Mouse (Mus musculus): ENCODE results near the gene Svep1.

DNA sequence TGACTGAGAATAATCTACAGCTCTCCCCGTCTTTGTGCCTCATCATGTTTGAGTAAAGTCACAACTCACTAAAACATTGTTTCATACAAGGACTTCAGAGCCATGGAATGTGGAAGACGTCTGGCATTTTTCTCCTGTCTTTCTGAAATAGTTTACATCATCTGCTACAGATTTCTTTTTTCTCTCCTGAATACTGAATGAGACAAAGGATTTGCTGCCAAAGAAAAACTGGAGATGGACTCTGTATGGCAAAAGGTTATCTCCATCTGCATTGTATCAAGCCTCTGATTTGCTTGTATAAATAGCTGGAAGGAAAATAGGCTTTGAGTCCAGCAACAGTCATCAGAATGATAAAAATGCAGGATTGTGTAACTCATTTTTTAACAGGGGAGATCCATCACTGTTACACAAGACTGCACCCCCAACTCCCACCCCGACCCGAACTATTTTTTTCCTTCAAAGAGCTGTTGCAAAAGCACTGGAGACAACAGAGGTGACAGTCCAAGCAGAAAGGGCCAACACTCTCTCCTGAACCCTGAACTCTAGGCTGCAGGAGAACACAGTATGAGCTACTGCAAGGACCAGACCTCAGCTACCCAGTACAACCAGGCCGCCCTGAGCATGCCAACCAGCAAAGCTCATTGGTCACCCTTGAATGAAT lies 21.8 kb downstream of the Svep1 start:
- TF ChIP-seq CTCF (IDR thresholded peaks at IDR 0.05; ENCODE audit: low read depth): no peak
- no peak for TF ChIP-seq EP300 (optimal IDR thresholded peaks at IDR 0.05)
